Mouse (Mus musculus): Measurements from ENCODE around the gene Git1.

GRCm38 (mm10) chr11:77453388-77453787 is 40.0 kb upstream of the Git1 start:
- TF ChIP-seq POLR2A (IDR thresholded peaks at IDR 0.05; ENCODE audit: insufficient read length, low read depth), result no peak
- TF ChIP-seq MAX (IDR thresholded peaks at IDR 0.05; ENCODE audit: low read depth), result no peak
- TF ChIP-seq TCF12 (IDR thresholded peaks at IDR 0.05; ENCODE audit: insufficient read depth, poor library complexity, severe bottlenecking), result no peak
- no peak for TF ChIP-seq MYOG (IDR thresholded peaks at IDR 0.05; ENCODE audit: control insufficient read depth in 1 of 3, insufficient read depth in 1 of 3, insufficient read length in 2 of 3, low read depth in 2 of 3)
- TF ChIP-seq MYOD1 (IDR thresholded peaks at IDR 0.05; ENCODE audit: control insufficient read depth in 1 of 3, insufficient read length in 2 of 3, low read depth in 2 of 3), result no peak
- no peak for TF ChIP-seq E2F4 (IDR thresholded peaks at IDR 0.05; ENCODE audit: insufficient read depth)
- no peak for TF ChIP-seq POLR2AphosphoS2 (IDR thresholded peaks at IDR 0.05; ENCODE audit: insufficient read length, low read depth)
- no peak for TF ChIP-seq CEBPB (IDR thresholded peaks at IDR 0.05; ENCODE audit: insufficient read depth, poor library complexity, severe bottlenecking)
- no peak for TF ChIP-seq USF1 (IDR thresholded peaks at IDR 0.05; ENCODE audit: low read depth)
- no peak for TF ChIP-seq SRF (IDR thresholded peaks at IDR 0.05; ENCODE audit: control insufficient read depth, insufficient read length, low read depth)
